Mouse (Mus musculus) small intestine, adult 2 months (tissue): ENCODE data around the gene Lrrfip1.

ENCODE experiments used
- CTCF ChIP-seq: fragments of 200-500 bp; IDR thresholded peaks from 2 replicates; pipeline ENCODE4 v1.5.1; 2012; ENCODE audit warnings: low read depth, mild to moderate bottlenecking, control low read depth, inconsistent platforms, low read length, moderate library complexity, mixed read lengths; ENCODE audit not compliant: insufficient replicate concordance, insufficient read length; ENCODE audit errors: extremely low read depth
- POLR2A ChIP-seq: fragments of 200-500 bp; IDR thresholded peaks from 2 replicates; pipeline ENCODE4 v1.6.1; 2012; ENCODE audit warnings: low read depth, mild to moderate bottlenecking, control low read depth, inconsistent platforms, low read length, moderate library complexity

DNA sequence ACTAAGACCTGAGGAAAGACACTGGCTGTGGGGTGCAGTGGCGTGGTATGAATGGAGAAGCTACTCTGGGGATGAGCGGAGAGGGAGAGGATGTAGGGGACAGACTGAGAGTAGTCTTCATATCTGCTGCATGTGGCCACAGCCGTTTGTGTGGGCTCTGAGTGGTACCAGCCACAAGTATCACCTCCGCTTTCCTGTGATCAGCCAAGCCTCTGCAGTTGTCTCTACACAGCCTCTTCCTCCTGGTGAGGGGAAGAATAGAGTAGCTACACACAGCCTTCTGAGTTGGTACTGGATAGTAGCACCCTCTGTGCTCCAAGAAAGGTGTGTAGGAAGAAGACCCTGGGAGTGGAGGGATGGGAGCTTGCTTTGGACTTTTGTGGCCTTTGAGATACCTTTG is 38.7 kb downstream of the Lrrfip1 start:
- TF ChIP-seq CTCF: no peak
- no peak for TF ChIP-seq POLR2A
